Mouse (Mus musculus) embryo, embryonic 11 days (tissue): ENCODE measurements around the gene Ldb1.

Source experiments
- DNase-seq: peaks from one replicate; pipeline ENCODE4 v3.0.0-alpha.2; 2015

Ldb1 gene

DNA sequence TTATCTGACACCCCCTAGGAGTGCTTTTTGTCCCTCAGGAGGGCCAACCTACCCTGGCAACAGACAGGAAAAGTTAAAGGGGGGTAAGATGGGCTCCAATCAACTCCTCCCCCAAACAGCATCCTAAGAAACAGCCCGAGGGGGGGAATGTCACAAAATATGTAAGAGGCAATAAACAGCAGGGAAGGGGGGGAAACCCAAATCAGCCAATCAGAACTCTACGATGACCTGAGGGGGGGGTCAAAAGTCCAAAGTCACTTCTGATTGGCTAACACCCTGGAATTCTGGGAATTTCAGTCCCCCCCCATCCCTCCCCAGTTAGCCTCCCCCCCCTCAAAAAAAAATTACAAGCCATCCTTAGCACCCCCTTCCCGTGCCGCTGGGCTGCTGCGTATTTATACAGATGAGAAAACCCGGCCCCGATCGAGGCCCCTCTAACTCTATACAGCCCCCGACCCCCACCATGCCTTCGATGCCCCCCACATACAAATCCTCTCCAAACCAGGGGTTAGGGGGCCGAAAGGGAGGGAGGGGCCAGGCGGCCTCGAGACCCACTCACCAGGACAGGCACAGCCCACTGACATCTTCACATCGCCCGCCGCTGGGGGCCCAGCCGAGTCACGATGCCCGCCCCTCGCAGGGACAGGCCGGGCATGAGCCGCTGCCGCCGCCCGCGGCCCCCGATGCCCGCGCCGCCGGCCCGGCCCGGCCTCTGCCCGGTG is 582 bp downstream of the Ldb1 start, which contains the start of gene Pprc1:
Gene Pprc1 (plus strand): TSS at position 616 of the 722 bp plus-strand sequence.
- DNase-seq, result peak; percentile 79

GRCm38 (mm10) chr19:46043380-46043779 is 1.6 kb downstream of the Ldb1 start:
- DNase-seq, result no peak

DNA sequence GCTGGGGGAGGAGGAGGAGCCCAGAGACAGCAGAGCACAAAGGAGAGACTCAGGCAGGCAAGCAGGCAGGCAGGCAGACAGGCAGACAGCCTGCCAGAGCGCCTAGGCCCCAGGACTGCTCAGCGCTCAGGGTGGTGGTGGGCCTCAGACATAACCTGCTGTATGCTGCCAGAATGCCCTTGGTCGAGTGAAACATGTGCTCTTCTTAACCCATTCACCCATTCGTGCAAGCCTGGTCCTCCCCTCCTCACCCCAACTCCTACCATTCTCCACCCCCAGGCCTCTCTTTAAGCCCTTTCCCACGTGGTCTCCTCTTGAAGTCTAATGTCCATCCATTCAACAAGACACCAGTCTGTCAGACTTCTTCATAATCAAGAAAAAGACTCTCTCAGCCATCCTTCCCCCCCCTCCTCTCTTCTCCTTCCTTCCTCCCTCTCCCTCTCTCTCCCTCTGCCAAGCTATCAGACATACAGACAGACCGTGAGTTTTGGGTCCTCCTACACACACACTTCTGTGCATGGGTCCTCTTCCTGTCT is 2.5 kb downstream of the Ldb1 start:
- peak; percentile 81 for DNase-seq

GRCm38 (mm10) chr19:46041933-46042475 is 3.0 kb downstream of the Ldb1 start:
- peak; percentile 87 for DNase-seq

DNA sequence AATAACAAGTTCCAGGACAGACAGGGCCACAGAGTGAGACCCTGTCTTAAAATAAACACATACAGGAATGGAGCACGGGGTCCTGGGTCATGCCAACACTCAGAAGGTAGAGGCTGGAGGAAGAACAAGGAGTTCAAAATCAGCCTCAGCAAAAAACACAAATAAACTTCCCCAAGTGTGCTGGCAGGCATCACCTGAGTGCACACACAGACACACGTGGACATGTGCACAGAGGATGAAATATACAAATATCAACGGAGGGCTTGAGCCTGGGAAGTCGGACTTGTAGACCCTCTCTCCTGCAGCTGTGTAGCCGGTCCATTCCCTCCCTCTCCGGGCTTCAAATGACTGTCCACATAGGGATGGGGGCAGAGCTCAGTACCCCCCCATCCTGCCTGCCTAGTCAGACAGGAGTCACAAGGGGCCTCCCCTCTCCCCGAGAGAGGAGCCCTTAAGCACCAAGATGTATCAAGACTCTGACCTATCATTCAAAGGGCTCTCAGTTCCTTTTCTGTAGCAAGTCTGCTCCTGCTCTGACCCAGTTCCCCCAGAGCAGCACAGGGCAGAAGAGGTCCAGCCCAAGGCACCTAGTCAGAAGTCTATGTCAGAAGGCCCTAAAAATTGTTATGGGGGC is 3.6 kb downstream of the Ldb1 start:
- DNase-seq, result peak; percentile 33

GRCm38 (mm10) chr19:46040149-46040902 is 4.7 kb downstream of the Ldb1 start:
- peak; percentile 22 for DNase-seq

- DNase-seq, result peak; percentile 99
These were observed 5.5 kb downstream of the Ldb1 start for GRCm38 (mm10) chr19:46039478-46039877.

- no peak for DNase-seq
These were observed 6.2 kb downstream of the Ldb1 start for GRCm38 (mm10) chr19:46038851-46039260.

DNA sequence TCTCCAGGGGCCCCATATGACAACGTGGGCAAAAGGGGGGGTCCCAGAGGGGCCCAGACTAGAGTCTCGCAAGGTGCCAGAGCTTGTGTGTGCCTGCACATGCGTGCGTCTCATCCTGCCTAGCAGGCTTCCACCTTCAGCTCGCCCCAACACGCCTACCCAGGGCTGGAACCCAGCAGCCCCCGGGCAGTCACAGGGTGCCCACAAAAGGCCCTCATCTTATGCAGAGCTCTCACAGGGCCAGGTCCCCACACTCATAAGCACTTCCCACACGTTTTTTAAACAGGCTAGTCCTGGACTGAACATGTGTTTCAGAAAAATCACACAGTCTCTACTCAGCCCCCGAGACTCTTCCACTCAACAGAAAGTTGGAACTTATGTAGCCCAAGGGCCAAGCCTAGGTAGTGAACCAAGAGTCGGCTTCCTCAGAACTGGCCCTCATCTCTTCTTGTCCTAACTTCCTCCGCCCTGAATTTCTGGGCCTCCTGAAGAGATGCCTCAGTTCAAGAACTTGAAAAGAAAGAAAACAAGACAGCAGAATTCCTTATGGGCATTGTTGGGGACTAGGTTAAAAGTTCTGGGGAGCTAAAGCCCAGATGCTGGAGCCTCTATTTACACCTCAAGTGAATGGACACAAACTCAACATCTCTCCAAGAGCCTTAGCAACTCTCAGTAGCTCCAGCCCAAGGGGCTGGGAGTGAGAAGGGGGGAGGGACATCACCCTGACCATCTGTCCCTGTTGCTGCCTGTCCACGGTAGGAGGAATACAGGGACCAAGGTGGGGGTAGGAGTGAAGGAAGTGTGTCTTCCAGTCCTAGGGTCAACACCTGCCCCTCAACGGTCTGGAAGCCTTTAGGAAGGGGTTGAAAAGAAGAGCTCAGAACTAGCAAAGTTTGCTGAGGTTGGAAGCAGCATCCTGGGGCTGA is 6.8 kb downstream of the Ldb1 start:
- no peak for DNase-seq

- no peak for DNase-seq
These were observed 7.6 kb downstream of the Ldb1 start for GRCm38 (mm10) chr19:46037243-46037924.

- DNase-seq, result no peak
These were observed 8.4 kb downstream of the Ldb1 start for GRCm38 (mm10) chr19:46036477-46037242.

GRCm38 (mm10) chr19:46035971-46036370 is 9.0 kb downstream of the Ldb1 start:
- no peak for DNase-seq

DNA sequence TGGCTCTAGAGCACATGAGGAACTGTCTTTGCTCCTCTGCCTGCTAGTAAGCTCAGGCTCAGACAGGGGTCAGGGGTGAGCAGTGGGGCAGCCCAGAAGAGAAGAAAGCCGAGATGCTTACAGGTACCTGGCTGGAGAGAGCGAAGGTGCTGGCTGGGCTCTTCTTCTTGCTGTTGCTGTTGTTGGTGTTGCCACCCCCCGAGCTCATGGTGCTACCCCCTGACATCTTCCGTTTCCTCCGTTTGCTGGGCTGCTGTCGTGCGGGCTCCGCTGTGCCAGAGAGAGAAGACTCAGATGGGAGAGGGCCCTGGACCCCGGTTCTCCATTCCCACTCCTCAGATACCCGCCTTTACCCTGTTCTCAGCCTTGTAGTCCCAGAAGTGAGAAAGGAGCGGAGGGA is 11.1 kb downstream of the Ldb1 start:
- DNase-seq, result no peak

DNA sequence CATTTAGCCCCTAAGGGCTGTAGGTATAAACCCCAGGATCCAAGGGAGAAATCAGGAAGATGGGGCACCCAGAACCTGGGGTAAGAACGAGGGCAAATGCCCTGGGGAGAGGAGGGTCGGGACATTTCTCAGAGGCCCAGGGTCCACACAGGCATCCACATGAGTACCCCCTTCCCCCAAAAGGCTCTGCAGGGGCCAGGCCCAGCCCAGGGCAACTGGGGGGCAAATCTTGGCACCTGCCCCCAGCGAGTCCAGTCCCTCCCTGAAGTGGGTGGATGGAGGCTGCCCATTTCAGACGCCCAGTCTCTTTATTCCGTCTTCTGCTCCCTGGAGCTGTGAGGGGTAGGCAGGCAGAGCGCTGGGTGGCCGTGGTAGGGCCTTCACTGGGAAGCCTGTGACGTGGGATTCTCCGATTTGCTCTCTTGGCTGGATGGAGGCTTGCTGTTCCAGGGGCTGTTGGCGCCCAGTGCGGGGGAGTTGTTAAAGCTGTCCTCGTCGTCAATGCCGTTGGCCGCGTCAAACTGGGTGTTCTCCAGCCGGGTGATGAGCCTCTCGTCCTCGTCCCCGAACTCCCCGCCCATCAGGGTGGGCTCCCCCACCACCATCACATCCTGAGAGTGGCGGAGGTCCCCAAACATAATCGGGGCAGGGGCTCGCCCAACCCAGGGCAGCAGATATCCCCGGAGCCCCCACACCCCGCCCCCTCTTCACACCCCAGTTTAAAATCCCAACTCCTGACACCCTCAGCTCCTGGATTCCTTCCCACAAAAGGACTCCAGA is 12.1 kb downstream of the Ldb1 start:
- DNase-seq, result no peak

GRCm38 (mm10) chr19:46031689-46032432 is 13.2 kb downstream of the Ldb1 start:
- no peak for DNase-seq

DNA sequence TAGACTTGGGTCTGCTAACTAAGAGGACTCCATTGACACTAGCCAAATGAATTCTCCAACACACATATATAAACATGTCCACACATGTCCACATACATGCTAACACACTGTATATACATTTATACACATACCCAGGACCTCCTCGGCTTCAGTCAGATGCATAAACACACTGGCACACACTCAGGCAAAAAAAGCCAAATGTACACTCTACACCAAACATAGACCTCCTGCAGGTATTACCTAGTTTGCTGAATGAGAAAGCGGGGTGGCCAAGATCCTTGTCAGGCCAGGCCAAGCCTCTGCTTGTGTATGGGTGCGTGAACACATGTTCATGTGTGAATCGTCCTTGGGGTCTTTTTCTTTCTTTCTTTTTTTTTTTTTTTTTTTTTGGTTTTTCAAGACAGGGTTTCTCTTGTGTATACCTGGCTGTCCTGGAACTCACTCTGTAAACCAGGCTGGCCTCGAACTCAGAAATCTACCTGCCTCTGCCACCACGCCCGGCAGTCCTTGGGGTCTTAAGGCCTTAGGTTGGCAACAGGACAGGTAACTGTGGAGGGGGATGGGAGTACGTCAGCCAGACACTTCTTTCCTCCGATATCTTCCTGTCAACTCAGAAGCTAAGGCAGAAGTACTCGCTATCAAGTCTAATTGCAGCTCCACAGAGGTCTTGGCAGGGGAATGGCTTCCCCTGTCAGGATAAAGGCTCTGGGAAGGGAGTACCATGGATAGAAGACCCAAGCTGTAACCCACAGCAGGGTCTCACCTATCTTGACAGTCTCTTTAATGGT is 14.6 kb downstream of the Ldb1 start:
- no peak for DNase-seq

DNA sequence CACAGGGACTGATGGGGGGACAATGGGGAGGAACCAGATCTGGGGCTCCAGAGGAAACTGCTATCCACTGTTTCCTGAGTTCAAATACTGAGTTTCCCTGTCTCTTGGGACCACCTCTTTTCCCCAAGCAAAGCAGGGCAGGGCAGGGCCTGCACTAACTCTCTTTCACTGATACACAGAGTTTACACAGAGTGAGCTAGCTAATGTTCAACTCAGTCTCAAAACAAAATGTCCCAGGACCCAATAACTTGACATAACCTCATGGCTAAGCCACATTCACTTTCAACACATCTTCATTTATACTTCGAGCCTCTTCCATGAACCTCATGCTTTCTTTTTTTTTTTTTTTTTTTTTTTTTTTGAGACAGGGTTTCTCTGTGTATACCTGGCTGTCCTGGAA is 15.4 kb downstream of the Ldb1 start:
- no peak for DNase-seq

GRCm38 (mm10) chr19:46028747-46029320 is 16.2 kb downstream of the Ldb1 start:
- no peak for DNase-seq
